Mouse (Mus musculus) monocyte, adult 5-6 weeks (primary cell): ENCODE data around the gene Wdhd1. TPM values are rescaled to one million over a fixed set of nuclear protein-coding genes. Genes with fewer than 3 reads are reported as not detected.

Experiments
- ATAC-seq: fragments of 153-309, 156-312 bp; replicated peaks from 2 replicates; pipeline ENCODE4 v1.8.0; 2017; ENCODE audit warnings: mild to moderate bottlenecking; ENCODE audit not compliant: low TSS enrichment, insufficient number of reproducible peaks, severe bottlenecking, poor library complexity, low FRiP score
- total RNA-seq: library from RNA; stranded (forward); fragments of 200-1000, 200-491, 200-594 nt; gene quantifications from 3 replicates; pipeline ENCODE4 v1.2.3, GENCODE M21; 2017

Wdhd1 gene
- total RNA-seq, 1 experiment from 2014 or later = 20.8 TPM

- ATAC-seq = no peak
Observed at GRCm38 (mm10) chr14:47286215-47286614, 9.6 kb upstream of the Wdhd1 start.

- peak; percentile 71 for ATAC-seq
Observed at GRCm38 (mm10) chr14:47285271-47285670, 8.6 kb upstream of the Wdhd1 start.

GRCm38 (mm10) chr14:47283568-47283967 is 6.9 kb upstream of the Wdhd1 start:
- no peak for ATAC-seq

GRCm38 (mm10) chr14:47281535-47281934 is 4.9 kb upstream of the Wdhd1 start:
- no peak for ATAC-seq

- ATAC-seq = no peak
Observed at GRCm38 (mm10) chr14:47279058-47279457, 2.4 kb upstream of the Wdhd1 start.

GRCm38 (mm10) chr14:47276036-47276603 is 537 bp downstream of the Wdhd1 start:
- ATAC-seq = peak; percentile 72

- no peak for ATAC-seq
Observed at GRCm38 (mm10) chr14:47275417-47275816, 1.2 kb downstream of the Wdhd1 start.

GRCm38 (mm10) chr14:47273751-47274150 is 2.9 kb downstream of the Wdhd1 start:
- no peak for ATAC-seq

- ATAC-seq = no peak
Observed at GRCm38 (mm10) chr14:47269706-47270105, 7.0 kb downstream of the Wdhd1 start.

- no peak for ATAC-seq
Observed at GRCm38 (mm10) chr14:47269056-47269455, 7.6 kb downstream of the Wdhd1 start.

GRCm38 (mm10) chr14:47265829-47266228 is 10.8 kb downstream of the Wdhd1 start:
- ATAC-seq = no peak

GRCm38 (mm10) chr14:47264866-47265265 is 11.8 kb downstream of the Wdhd1 start:
- ATAC-seq = no peak

- no peak for ATAC-seq
Observed at GRCm38 (mm10) chr14:47249839-47250238, 26.8 kb downstream of the Wdhd1 start.

GRCm38 (mm10) chr14:47242753-47243152 is 33.9 kb downstream of the Wdhd1 start:
- ATAC-seq = no peak

- no peak for ATAC-seq
Observed at GRCm38 (mm10) chr14:47241046-47241445, 35.6 kb downstream of the Wdhd1 start.

GRCm38 (mm10) chr14:47240600-47240999 is 36.1 kb downstream of the Wdhd1 start:
- no peak for ATAC-seq

GRCm38 (mm10) chr14:47237286-47237685 is 39.4 kb downstream of the Wdhd1 start:
- ATAC-seq = no peak

- no peak for ATAC-seq
Observed at GRCm38 (mm10) chr14:47236491-47236890, 40.2 kb downstream of the Wdhd1 start.

GRCm38 (mm10) chr14:47234526-47235250 is 42.0 kb downstream of the Wdhd1 start:
- no peak for ATAC-seq

- ATAC-seq = no peak
Observed at GRCm38 (mm10) chr14:47234032-47234431, 42.6 kb downstream of the Wdhd1 start.
